Comparison of ENCODE assay signal across 9 mouse cellular contexts in genomic region chr3:129214666-129215161, GRCm38 (mm10). TPM values are rescaled to one million over a fixed set of nuclear protein-coding genes. Genes with fewer than 3 reads are reported as not detected.
A peak's percentile ranks its signal among the peaks of the same experiment; 100 is the strongest.
DNase-seq lines count a peak whose midpoint lies in the region; ATAC-seq and TF ChIP-seq lines count a peak whose summit lies in the region.
"Had no signal": no experiment of that assay in that cellular context is flagged by ENCODE, and none has a peak within 500 bp of the region (broad histone marks: within the 10 kb centered on the region; RNA-seq: fewer than 3 reads in every experiment).

No protein-coding gene starts in this region.

- peak overlapping the region; percentile 86 for H3K4me2 ChIP-seq in heart, embryonic 16.5 days (ENCODE audit: low read depth, low read length)
- peak overlapping the region; percentile 70 for H3K4me2 ChIP-seq in hindbrain, embryonic 16.5 days (ENCODE audit: low read length)
- peak overlapping the region; percentile 96 for H3K4me2 ChIP-seq in myocyte (ENCODE audit: low read depth)

- H3K27ac ChIP-seq in heart, embryonic 16.5 days (ENCODE audit: low read length): peak overlapping the region; percentile 69
- no peak overlapping the region for H3K27ac ChIP-seq in hindbrain, embryonic 16.5 days (ENCODE audit: low read depth, low read length)

- peak; percentile 6 for TF ChIP-seq POLR2A in myocyte (IDR thresholded peaks at IDR 0.05; ENCODE audit: insufficient read length, low read depth)

- H3K79me2 ChIP-seq in myocyte (ENCODE audit: control insufficient read depth, insufficient read depth): peaks cover 30% of the 10 kb centered on the region

- ATAC-seq in heart, embryonic 16.5 days (replicated peaks; ENCODE audit: extremely low read depth, insufficient read depth, low FRiP score): no peak
- no peak for ATAC-seq in hindbrain, embryonic 16.5 days

- no peaks in the 10 kb centered on the region for H3K36me3 ChIP-seq in heart, embryonic 16.5 days (ENCODE audit: control insufficient read depth, insufficient read depth)
- H3K36me3 ChIP-seq in hindbrain, embryonic 16.5 days (ENCODE audit: control insufficient read depth, insufficient read depth, low read length): no peaks in the 10 kb centered on the region
- H3K36me3 ChIP-seq in myocyte (ENCODE audit: control insufficient read depth, insufficient read depth): peaks cover 8% of the 10 kb centered on the region

- no peak for DNase-seq in heart, postnatal 10 days
- peak; percentile 52 for DNase-seq in embryo, embryonic 10 days (ENCODE audit: low spot score)
- no peak for DNase-seq in layer of hippocampus, postnatal 36 days
- DNase-seq in layer of hippocampus, postnatal 14 days (ENCODE audit: low spot score in 2 of 2): no peak
- DNase-seq in T-cell, adult 2 months (ENCODE audit: low spot score): no peak
- DNase-seq: kidney, adult 8-10 months had no signal

- H3ac ChIP-seq in myocyte (ENCODE audit: control insufficient read depth, insufficient read length): peak overlapping the region; percentile 45

- intact Hi-C loops in heart, postnatal 10 days (cut with DNase I): loop anchor here (2.0 to 5.0 kb wide), 2 partner anchors 14 to 1582 kb away; partner anchors contain the start of gene Neurog2

- H3K9me3 ChIP-seq in heart, embryonic 16.5 days (replicated peaks; ENCODE audit: control insufficient read depth, low read length): no peaks in the 10 kb centered on the region
- no peaks in the 10 kb centered on the region for H3K9me3 ChIP-seq in hindbrain, embryonic 16.5 days (ENCODE audit: control insufficient read depth, low read length)

- under 1% methylated on average over 31 of the region's 31 CpGs for WGBS in heart, embryonic 16.5 days
- WGBS in hindbrain, embryonic 16.5 days: 0% methylated on average over 30 of the region's 31 CpGs

- peak overlapping the region; percentile 66 for H3K4me3 ChIP-seq in heart, embryonic 16.5 days (ENCODE audit: low read length)
- peak overlapping the region; percentile 42 for H3K4me3 ChIP-seq in hindbrain, embryonic 16.5 days (ENCODE audit: low read length)
- H3K4me3 ChIP-seq in myocyte: peak overlapping the region; percentile 82

- peaks cover 61% of the 10 kb centered on the region for H3K27me3 ChIP-seq in heart, embryonic 16.5 days (ENCODE audit: control insufficient read depth, insufficient read depth, low read length)
- H3K27me3 ChIP-seq in hindbrain, embryonic 16.5 days (replicated peaks; ENCODE audit: control insufficient read depth, insufficient read depth, low read length): peaks cover 53% of the 10 kb centered on the region
- no peaks in the 10 kb centered on the region for H3K27me3 ChIP-seq in myocyte (ENCODE audit: control insufficient read depth, insufficient read depth, insufficient read length)

- peak overlapping the region; percentile 64 for H3K9ac ChIP-seq in heart, embryonic 16.5 days (ENCODE audit: low read length)
- no peak overlapping the region for H3K9ac ChIP-seq in hindbrain, embryonic 16.5 days (ENCODE audit: low read depth, low read length)

- H3K4me1 ChIP-seq in heart, embryonic 16.5 days (ENCODE audit: control insufficient read depth, insufficient read depth, low read length): 0 out of 2 replicates have a peak, but pooled peaks cover 7% of the 10 kb centered on the region
- H3K4me1 ChIP-seq in hindbrain, embryonic 16.5 days (ENCODE audit: control insufficient read depth, insufficient read depth, low read depth, low read length): peaks cover 12% of the 10 kb centered on the region

TF ChIP-seq in myocyte, 11 proteins besides CTCF, POLR2A, EP300 and RAD21:
- TF ChIP-seq MYOG (IDR thresholded peaks at IDR 0.05; ENCODE audit: control insufficient read depth in 1 of 3, insufficient read depth in 1 of 3, insufficient read length in 2 of 3, low read depth in 2 of 3) (no peak), MAX (IDR thresholded peaks at IDR 0.05; ENCODE audit: low read depth) (no peak), CEBPB (IDR thresholded peaks at IDR 0.05; ENCODE audit: insufficient read depth, poor library complexity, severe bottlenecking) (no peak), SRF (IDR thresholded peaks at IDR 0.05; ENCODE audit: control insufficient read depth, insufficient read length, low read depth) (no peak), REST (IDR thresholded peaks at IDR 0.05; ENCODE audit: insufficient read depth, insufficient read length) (no peak), MYOD1 (IDR thresholded peaks at IDR 0.05; ENCODE audit: control insufficient read depth in 1 of 3, insufficient read length in 2 of 3, low read depth in 2 of 3) (no peak), POLR2AphosphoS2 (IDR thresholded peaks at IDR 0.05; ENCODE audit: insufficient read length, low read depth) (peak; percentile 31), USF1 (IDR thresholded peaks at IDR 0.05; ENCODE audit: low read depth) (no peak), TCF12 (IDR thresholded peaks at IDR 0.05; ENCODE audit: insufficient read depth, poor library complexity, severe bottlenecking) (no peak)
TF ChIP-seq in myocyte: peak in this region for 1.

RNA-seq across cellular contexts. Expression of gene Pitx2, which starts 15.0 kb away (rescaled TPM):
- 16.3 and 26.9 TPM in 2 replicates for polyA plus RNA-seq in heart, embryonic 16.5 days (2015; fragmentation: Nextera tagmentation; extraction: Ambion mirVana)
- total RNA-seq in heart, postnatal 10 days (2021): 1 to 10 TPM; 1.4 to 1.6 TPM
- polyA plus RNA-seq in hindbrain, embryonic 16.5 days (2015; fragmentation: Nextera tagmentation; extraction: Ambion mirVana): 2.7 and 3.1 TPM in 2 replicates
- 35.6 TPM for polyA plus RNA-seq in myocyte (2012; fragmentation: generic; extraction: Trizol)
- total RNA-seq in layer of hippocampus, postnatal 36 days (2021): not detected
- under 1 TPM in 1 of 2 experiments, not detected in 1; 0.45 TPM for total RNA-seq in layer of hippocampus, postnatal 14 days (2021)
